Mouse (Mus musculus): Measurements from ENCODE around the gene Abhd14a. TPM values are rescaled to one million over a fixed set of nuclear protein-coding genes. Genes with fewer than 3 reads are reported as not detected.

Gene Abhd14a
- total RNA-seq, 4 experiments from 2014 or later = 15.2 to 17.8 (median 16.7) TPM

GRCm38 (mm10) chr9:106469776-106470175, 22.3 kb upstream of the Abhd14a start:
- DNase-seq (ENCODE audit: low spot score in 2 of 2) = no peak

GRCm38 (mm10) chr9:106469317-106469716, 21.8 kb upstream of the Abhd14a start:
- DNase-seq (ENCODE audit: low spot score in 2 of 2) = no peak

DNA sequence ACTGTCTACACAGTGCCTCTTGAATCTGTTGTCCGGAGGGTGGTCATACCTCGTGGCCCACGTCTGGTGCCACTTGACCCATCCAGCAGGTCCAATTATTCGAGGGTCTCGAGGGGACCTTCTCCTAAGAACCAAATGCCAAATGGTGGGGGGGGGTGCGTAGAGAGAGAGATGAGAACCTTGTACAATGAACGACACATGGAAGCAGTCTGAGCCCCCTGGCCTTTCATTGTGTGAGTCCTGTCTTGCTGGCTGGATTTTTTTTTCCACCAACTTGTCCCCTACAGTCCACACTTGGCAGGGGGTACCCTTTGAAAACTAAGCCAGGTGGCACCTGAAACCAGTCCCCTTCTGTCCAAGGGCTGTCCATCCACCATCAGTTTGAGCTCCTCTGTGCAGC, 20.3 kb upstream of the Abhd14a start:
- no peak for DNase-seq (ENCODE audit: low spot score in 2 of 2)

DNA sequence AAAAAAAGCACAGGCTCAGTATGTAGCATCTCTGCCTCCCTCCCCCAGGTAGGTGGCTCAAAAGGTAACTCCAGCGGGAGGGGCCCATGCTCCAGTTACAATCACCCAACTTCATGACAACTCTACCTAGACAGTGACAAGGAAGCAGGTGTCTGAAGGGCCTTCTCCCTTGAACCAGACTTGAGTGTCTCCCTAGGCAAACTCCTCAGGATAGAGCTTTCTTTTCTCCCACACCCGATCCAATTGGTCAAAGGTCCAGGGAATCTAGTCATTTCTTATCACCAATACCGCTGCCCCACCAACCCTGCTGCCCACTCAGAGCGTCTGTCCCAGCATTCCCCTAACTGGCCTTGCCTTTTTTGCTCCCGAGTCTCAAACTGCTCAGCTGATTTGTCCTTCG, 19.2 kb upstream of the Abhd14a start:
- DNase-seq (ENCODE audit: low spot score in 2 of 2) = no peak

GRCm38 (mm10) chr9:106465571-106466200, 18.2 kb upstream of the Abhd14a start, which contains the start of gene Gpr62:
Gene Gpr62 (minus strand): TSS chr9:106465938.
- DNase-seq (ENCODE audit: low spot score in 2 of 2) = peak in 1 of 2 experiments; percentile 55

DNA sequence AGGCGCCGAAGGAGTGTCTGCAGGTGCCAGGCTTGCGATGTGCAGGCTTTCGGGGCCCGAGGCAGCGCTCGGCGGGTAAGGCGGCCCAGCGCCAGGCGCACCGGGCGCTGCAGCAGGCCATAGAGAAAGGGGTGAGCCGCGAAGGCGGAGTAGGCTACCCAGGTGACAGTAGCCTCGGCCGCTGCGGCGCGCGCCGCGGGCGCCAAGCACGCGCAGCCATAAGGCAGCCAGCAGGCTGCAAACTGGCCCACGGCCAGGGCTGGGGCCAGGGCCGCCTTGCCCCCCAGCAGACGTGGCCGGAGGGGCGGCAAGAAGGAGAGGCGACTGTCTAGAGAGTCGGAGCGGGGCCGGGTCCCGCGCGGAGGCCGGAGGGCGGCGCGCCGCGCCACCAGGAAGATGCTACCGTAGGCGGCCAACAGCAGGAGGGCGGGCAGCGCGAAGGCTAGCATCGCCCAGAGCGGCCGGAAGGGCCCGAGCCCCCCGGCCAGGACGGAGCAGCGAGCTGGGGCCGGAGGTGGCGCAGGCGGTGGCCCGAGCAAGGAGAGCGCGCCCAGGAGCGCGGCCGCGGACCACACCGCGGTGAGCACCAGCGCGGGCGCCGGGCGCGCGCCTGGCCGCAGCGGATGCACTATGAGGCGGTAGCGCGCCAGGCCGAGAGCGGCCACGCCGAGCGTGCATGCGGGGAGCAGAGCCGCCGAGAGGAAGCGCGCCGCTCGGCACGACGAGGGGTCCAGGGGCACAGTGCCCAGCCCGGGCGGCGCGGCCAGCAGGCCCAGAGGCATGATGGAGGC, 17.5 kb upstream of the Abhd14a start:
- peak in 1 of 2 experiments; percentile 54 for DNase-seq (ENCODE audit: low spot score in 2 of 2)

GRCm38 (mm10) chr9:106463122-106464063, 15.9 kb upstream of the Abhd14a start:
- DNase-seq (ENCODE audit: low spot score in 2 of 2) = no peak

- DNase-seq (ENCODE audit: low spot score in 2 of 2) = no peak
Measured at GRCm38 (mm10) chr9:106462430-106462800, 14.9 kb upstream of the Abhd14a start.

DNA sequence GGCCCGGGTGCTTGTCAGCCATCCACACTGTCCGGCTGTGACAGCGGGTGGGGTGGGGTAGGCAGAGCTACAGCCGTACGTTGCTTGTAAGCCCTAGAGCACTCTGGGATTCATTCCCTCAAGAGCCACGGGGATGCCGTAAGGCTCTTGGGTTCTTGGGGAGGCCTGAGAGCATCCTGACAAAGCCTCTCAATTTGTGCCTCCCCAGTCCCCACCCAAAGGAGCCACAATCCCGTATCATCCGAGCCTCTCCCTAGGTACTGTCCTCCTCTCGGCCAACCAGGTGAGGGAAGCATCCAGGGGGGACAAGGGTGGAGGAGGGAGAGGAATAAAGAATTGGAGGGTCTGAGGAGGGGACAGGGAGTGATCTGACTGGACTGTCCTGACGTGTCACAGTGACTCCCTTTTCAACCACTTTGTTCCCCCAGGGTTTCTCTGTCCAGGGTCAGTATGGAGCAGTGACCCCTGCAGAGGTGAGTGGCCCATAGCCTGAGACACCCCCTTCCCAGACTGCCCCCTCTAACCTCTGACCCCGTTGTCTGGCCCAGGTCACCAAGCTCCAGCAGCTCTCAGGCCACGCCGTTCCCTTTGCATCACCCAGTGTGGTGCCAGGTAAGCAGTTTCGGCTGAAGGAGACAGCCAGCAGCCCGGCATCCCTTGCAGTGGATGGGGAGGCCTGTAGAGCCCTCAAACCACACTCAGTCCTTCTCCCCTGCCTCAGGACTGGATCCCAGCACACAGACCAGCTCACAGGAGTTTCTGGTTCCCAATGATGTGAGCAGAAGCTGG, 14.4 kb upstream of the Abhd14a start:
- DNase-seq (ENCODE audit: low spot score in 2 of 2) = no peak

- DNase-seq (ENCODE audit: low spot score in 2 of 2) = no peak
Measured at GRCm38 (mm10) chr9:106461026-106461415, 13.5 kb upstream of the Abhd14a start.

GRCm38 (mm10) chr9:106460401-106461025, 13.0 kb upstream of the Abhd14a start:
- no peak for DNase-seq (ENCODE audit: low spot score in 2 of 2)

DNA sequence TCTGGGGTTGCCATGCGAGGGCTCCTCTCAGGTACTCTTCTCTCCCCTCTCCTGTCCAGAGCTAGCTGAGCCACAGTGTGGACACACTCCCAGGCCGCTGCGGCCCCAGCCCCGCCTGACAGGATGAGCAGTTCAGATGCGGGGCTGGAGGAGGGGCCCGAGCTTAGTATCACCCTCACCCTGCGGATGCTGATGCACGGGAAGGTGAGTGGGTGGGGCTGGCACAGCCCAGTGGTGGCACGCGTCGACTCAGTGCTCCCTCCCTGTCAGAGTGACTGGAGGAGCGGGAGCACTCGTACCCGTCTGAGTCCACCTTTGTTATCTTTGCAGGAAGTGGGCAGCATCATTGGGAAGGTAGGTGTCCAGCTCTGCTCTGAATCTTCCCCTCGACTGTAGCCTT, 12.5 kb upstream of the Abhd14a start:
- DNase-seq (ENCODE audit: low spot score in 2 of 2) = no peak

- no peak for DNase-seq (ENCODE audit: low spot score in 2 of 2)
Measured at GRCm38 (mm10) chr9:106457920-106458319, 10.4 kb upstream of the Abhd14a start.

- no peak for DNase-seq (ENCODE audit: low spot score in 2 of 2)
Measured at GRCm38 (mm10) chr9:106457163-106457559, 9.7 kb upstream of the Abhd14a start.

GRCm38 (mm10) chr9:106456325-106457162, 9.1 kb upstream of the Abhd14a start:
- no peak for DNase-seq (ENCODE audit: low spot score in 2 of 2)

GRCm38 (mm10) chr9:106454888-106455681, 7.6 kb upstream of the Abhd14a start:
- no peak for DNase-seq (ENCODE audit: low spot score in 2 of 2)

DNA sequence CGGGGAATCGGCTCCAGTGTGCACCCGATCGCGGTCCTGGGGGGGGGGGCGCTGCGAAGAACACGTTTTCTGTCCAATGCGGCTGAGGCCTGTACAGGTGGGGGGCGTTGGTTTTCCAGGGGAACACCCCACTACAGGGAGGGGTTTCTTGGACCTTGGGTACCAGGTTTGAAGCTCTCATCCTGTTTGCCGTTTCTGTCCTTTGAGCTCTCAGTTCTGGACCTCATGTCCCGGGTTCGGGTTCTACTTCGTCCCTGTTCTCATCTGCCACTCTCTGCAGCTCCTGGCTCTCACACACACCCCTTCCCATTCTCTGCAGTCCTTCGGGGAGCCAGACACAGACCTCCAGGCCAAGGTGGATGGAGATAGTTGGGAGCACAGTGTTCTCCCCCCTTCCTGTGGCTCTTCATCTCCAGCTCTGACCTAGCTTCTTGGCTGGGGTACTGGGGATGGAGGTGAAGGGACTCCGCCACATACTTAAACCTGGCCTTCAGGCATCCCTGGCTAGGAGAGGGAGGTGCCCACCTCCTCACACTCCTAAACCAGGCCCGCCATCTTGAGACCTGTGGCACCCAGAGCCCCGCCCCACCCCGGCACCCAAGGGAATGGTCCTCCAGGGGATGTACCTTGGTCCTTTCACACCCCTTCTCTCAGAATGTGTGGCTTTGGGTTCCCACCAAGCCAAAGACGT, 6.7 kb upstream of the Abhd14a start:
- DNase-seq (ENCODE audit: low spot score in 2 of 2) = no peak
